8 mouse cellular contexts compared by ENCODE assay signal in genomic region chr11:4975623-4976022, GRCm38 (mm10). TPM values are rescaled to one million over a fixed set of nuclear protein-coding genes. Genes with fewer than 3 reads are reported as not detected.
DNase-seq lines count a peak whose midpoint lies in the region; ATAC-seq and TF ChIP-seq lines count a peak whose summit lies in the region.

No protein-coding gene starts in this region.

- no peak overlapping the region for H3K4me3 ChIP-seq in E14TG2a.4 (replicated peaks; ENCODE audit: low read length)
- H3K4me3 ChIP-seq in heart, embryonic 16.5 days (ENCODE audit: low read length), result no peak overlapping the region

- ATAC-seq in heart, embryonic 16.5 days (replicated peaks; ENCODE audit: extremely low read depth, insufficient read depth, low FRiP score), result 0 out of 2 replicates have a peak, but pooled peaks have one; percentile 57

- H3K4me1 ChIP-seq in E14TG2a.4 (replicated peaks; ENCODE audit: low read depth, low read length), result peaks cover 9% of the 10 kb centered on the region; the same call in 1 of the 2 replicates
- H3K4me1 ChIP-seq in heart, embryonic 16.5 days (ENCODE audit: control insufficient read depth, insufficient read depth, low read length), result no peaks in the 10 kb centered on the region

- no peak overlapping the region for H3K9ac ChIP-seq in heart, embryonic 16.5 days (ENCODE audit: low read length)

- no peaks in the 10 kb centered on the region for H3K36me3 ChIP-seq in E14TG2a.4 (ENCODE audit: insufficient read depth, low read length)
- no peaks in the 10 kb centered on the region for H3K36me3 ChIP-seq in heart, embryonic 16.5 days (ENCODE audit: control insufficient read depth, insufficient read depth)

- TF ChIP-seq CTCF in E14TG2a.4 (conservative IDR thresholded peaks at IDR 0.05; ENCODE audit: low read length), result peak; percentile 92

- WGBS in heart, embryonic 16.5 days, result 7% methylated on average over 14 of the region's 14 CpGs

- H3K27ac ChIP-seq in heart, embryonic 16.5 days (ENCODE audit: low read length), result no peak overlapping the region

- H3K4me2 ChIP-seq in heart, embryonic 16.5 days (ENCODE audit: low read depth, low read length), result peak overlapping the region; percentile 26; the same call in 1 of the 2 replicates

- H3K27me3 ChIP-seq in E14TG2a.4 (ENCODE audit: insufficient read depth, low read length), result peaks cover 3% of the 10 kb centered on the region; the same call in 1 of the 2 replicates
- no peaks in the 10 kb centered on the region for H3K27me3 ChIP-seq in heart, embryonic 16.5 days (ENCODE audit: control insufficient read depth, insufficient read depth, low read length)

- peak; percentile 67 for DNase-seq in adrenal gland, adult 2 months
- peak; percentile 87 for DNase-seq in embryo, embryonic 11 days
- DNase-seq in kidney, postnatal 25 days, result peak; percentile 82 to 90
- peak; percentile 88 for DNase-seq in lung, postnatal 14 days
- peak; percentile 90 for DNase-seq in retina, embryonic 14.5 days (ENCODE audit: low spot score)
- DNase-seq in thymus, postnatal 36 days, result peak; percentile 73 to 76

- H3K9me3 ChIP-seq in E14TG2a.4 (ENCODE audit: low read length), result no peaks in the 10 kb centered on the region
- H3K9me3 ChIP-seq in heart, embryonic 16.5 days (replicated peaks; ENCODE audit: control insufficient read depth, low read length), result no peaks in the 10 kb centered on the region

RNA-seq across cellular contexts. Expression of gene Ap1b1, which starts 11.0 kb away (rescaled TPM):
- 10 to 100 TPM; 59.0 to 78.0 TPM for total RNA-seq in adrenal gland, adult 2 months (2021)
- 68.2 and 111 TPM in 2 replicates for polyA plus RNA-seq in adrenal gland, adult 2 months (2012; rRNA removed)
- polyA plus RNA-seq in heart, embryonic 16.5 days (2015; fragmentation: Nextera tagmentation; extraction: Ambion mirVana), result 44.4 and 45.1 TPM in 2 replicates

RNA-seq across cellular contexts. Expression of gene Nefh, which starts 27.8 kb away (rescaled TPM):
- 1 to 10 TPM; 2.1 TPM for total RNA-seq in adrenal gland, adult 2 months (2021)
- 0.71 and 2.5 TPM in 2 replicates for polyA plus RNA-seq in adrenal gland, adult 2 months (2012; rRNA removed)
- 0.42 and 0.60 TPM in 2 replicates for polyA plus RNA-seq in heart, embryonic 16.5 days (2015; fragmentation: Nextera tagmentation; extraction: Ambion mirVana)
